Mouse (Mus musculus) cerebellum, adult 2 months (tissue): ENCODE data around the gene Zfp451.

Experiments used
- CTCF ChIP-seq: fragments of 200-500 bp; IDR thresholded peaks from 2 replicates; pipeline ENCODE4 v1.5.1; 2011; ENCODE audit warnings: low read depth, mild to moderate bottlenecking, control low read depth, low read length, moderate library complexity, borderline replicate concordance; ENCODE audit not compliant: insufficient read depth
- POLR2A ChIP-seq: fragments of 200-500 bp; IDR thresholded peaks from 2 replicates; pipeline ENCODE4 v1.6.1; 2011; ENCODE audit warnings: low read length, control low read depth, borderline replicate concordance; ENCODE audit not compliant: insufficient read depth

DNA sequence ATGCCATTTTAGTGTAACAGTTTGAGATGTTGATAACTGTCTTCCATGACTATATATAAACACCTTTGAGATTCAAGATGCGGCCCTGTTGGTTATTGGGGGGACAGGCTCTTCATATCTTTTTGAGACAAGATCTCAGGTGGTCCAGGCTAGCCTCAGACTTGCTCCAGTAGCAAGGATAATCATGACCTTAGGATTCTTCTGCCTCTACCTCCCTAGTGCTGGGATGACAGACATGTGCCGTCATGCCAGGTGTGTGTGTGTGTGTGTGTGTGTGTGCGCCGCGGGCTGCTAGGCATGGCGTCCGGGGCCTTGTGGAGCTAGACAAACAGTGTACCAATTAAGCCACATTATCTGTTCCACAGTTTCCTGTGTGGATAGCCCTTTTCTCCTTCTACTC, 93.4 kb downstream of the Zfp451 start:
- no peak for TF ChIP-seq CTCF
- no peak for TF ChIP-seq POLR2A
